Mouse (Mus musculus): ENCODE data around the gene Hs3st6. TPM values are rescaled to one million over a fixed set of nuclear protein-coding genes. Genes with fewer than 3 reads are reported as not detected.

Gene Hs3st6
- total RNA-seq, 2 experiments from 2014 or later = 0.33 TPM; not detected in 1

DNA sequence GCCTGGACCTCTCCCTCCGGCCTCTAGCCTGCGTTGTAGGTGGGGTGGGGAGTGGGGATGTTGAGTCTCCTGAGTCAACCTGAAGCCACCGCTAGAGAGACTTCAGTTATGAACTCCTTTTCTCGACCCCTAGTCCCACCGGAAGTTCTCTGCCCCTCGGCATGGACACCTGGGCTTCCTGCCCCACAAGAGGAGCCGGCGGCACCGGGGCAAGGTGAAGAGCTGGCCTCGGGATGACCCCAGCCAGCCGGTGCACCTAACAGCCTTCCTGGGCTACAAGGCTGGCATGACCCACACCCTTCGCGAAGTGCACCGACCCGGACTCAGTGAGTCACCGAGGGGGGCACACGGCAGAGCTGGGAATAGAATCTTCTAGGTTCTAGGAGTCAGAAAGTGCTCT, 24.6 kb upstream of the Hs3st6 start:
- DNase-seq = no peak

DNA sequence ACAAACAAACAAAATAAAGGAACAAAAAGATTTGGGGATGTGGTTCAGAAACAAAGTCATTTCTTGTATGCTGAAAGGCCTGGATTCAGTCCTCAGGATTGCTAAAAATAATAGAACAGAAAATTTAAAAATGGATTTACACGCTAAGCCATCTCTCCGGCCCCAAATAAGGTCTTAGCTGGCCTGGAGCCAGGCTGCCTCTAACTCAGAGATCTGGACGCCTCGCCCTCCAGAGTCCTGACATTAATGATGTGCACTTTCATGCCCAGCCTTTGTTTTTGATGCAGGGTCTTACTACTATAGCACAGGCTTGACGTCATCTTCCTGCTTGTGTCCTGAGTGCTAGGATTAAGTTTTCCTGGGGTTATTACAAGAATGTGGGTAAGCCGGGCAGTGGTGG, 23.7 kb upstream of the Hs3st6 start:
- DNase-seq = peak in 1 of 2 experiments; percentile 47

DNA sequence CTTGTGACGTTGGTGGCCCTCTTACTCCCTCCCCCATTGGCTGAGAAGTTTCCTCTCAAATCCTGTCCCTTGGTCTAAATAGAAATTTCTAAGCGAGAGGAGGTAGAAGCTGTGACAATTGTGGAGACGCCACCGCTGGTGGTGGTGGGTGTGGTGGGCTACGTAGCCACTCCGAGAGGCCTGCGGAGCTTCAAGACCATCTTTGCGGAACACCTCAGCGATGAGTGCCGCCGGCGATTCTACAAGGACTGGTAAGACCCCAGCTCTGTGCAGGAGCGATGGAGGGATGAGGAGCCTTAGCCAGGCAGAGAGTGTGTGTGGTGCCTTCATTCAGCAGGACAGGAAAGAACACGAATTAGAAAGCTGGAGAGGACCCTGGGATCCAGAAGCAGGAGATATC, 22.0 kb upstream of the Hs3st6 start:
- no peak for DNase-seq

DNA sequence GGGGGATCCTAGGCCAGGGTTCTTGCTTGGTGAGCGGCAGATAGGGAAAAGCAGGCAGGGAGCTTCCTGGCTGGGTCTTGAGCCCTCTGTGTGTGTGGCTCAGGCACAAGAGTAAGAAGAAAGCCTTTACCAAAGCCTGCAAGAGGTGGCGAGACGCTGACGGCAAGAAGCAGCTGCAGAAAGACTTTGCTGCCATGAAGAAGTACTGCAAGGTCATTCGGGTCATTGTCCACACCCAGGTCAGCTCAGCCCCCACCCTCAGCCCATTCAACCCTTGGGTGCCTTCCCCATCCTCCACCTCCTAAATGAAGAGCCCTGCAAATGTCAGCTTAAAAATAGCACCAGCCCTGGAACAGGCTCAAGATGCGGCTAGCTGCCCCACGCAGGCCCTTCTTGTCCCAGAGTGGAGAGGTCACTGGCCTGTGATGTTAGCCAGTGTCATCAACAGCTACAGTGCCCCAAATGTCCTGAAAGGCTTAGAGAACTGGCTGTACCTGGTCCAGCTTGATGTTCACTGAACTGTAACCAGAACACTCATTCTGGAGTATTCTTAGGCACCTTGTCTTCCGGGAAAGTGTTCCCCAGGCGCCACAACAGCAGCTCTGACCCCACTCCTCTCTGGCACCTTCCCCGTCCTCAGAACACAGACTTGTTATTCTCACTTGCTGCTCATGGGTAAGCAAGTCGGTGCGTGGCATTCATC, 20.4 kb upstream of the Hs3st6 start:
- peak; percentile 71 to 85 for DNase-seq

DNA sequence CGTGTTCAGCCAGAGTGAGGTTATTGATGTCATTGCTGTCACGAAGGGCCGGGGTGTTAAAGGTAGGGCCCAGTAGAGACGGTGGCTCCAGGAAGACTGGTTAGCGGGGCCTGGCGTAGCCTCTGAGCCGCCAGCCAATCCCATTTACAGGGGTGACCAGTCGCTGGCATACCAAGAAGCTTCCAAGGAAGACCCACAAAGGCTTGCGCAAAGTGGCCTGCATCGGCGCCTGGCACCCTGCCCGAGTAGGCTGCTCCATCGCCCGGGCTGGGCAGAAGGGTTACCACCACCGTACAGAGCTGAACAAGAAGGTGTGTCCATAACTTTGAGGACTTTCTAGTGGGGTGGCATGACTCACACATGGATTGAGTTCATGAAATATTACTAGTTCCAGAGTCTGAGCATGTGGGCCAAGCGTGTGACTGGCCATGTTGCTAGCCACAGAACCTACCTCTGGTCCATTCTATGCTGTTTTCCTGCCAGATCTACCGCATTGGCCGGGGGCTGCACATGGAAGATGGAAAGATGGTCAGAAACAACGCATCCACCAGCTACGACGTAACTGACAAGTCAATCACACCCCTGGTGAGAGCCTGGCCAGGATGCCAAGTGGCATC, 19.2 kb upstream of the Hs3st6 start:
- DNase-seq = no peak

DNA sequence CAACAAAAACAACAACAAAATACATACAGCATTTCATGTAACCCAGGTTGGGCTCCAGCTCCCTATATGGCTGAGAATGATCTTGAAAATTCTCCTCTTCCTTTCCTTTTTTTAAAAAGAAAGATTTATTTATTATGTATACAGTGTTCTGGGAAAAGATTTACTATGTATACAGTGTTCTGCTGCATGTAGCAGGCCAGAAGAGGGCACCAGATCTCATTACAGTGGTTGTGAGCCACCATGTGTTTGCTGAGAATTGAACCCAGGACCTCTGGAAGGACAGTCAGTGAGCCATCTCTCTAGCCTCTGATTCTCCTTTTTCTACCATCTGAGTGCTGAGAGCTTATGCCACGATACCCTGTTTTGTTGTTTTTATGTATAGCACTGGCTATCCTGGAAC, 18.3 kb upstream of the Hs3st6 start:
- no peak for DNase-seq

DNA sequence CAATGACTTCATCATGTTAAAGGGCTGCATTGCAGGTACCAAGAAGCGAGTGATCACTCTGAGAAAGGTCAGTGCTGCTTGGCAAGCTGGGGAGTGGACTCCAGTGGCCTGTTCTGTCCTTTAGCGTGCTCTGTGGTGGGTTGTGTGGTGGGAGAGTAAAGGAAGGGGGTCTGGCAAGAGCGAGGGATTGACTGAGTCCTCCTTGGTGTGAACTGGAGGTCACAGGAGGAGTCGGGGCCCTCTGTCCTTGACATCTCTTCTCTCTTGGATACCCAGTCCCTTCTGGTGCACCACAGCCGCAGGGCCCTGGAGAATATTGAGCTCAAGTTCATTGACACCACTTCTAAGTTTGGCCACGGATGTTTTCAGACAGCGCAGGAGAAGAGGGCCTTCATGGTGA, 17.3 kb upstream of the Hs3st6 start:
- no peak for DNase-seq

DNA sequence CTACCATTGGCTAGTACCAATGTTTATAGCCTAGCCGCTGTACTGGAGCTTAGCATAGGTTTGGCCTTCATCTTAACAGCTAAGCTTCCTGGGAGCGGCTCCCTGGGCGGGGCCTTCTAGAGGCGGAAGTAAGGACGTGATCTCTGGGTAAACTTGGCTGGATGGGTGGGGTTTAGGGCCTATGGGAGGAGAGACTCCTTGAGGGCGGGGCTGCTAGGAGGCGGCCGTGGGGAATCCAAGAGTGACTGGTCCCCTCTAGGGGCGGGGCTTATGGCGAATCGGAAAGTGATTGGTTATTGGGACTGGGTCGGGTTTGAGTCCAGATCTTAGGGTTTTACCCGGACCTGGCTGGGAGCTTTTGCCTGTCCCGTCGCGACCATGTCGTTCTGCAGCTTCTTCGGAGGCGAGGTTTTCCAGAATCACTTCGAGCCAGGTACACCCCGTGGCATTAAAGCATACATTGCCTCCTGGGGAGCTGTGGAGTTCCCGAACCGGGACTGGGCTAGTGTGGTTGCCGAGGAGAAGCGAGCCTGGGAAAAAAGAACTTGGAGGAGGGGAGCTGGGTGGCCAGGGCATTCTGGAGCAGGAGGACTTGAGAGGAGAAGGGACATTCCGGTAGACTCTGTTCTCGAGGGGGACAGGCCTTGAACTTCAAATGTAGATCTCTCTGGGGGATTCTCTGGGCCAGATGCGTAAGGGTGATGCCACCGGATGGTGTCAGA, 16.3 kb upstream of the Hs3st6 start, which contains the start of gene Msrb1:
Msrb1 (plus strand) TSS at position 313 of the 722 bp plus-strand sequence.
- DNase-seq = peak; percentile 98 to 99

DNA sequence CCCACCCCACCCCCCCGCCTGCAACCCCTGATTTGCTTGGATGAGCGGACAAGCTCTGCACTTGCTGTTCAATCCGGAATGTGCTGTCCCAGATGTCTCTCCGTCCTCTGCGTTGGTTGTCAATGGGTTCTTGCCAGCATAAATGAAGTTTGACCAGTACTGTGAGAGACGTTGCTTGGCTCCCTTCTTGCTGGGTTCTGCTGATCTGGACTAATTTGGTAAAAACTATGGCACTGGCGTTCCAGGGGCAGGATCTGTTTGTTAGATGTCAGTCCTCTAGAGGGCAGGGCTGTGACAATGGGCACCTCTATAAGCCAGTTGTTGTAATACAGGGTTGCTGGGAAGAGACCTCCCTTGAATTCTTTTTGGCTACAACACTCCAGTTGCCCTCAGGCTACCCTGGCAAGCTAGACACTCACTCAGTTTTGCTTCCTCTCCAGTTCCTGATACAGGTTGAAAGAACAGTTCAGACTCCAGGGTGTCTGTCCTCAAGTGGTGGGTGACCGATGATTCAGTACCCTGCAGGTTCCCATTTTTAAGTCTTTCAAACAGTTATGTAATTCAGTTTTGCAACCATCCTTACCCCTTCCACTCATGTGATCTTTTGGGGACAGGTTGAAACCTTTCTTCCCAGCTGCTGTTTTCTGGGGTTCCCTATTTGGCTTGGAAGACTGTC, 15.5 kb upstream of the Hs3st6 start:
- peak in 1 of 2 experiments; percentile 42 for DNase-seq

DNA sequence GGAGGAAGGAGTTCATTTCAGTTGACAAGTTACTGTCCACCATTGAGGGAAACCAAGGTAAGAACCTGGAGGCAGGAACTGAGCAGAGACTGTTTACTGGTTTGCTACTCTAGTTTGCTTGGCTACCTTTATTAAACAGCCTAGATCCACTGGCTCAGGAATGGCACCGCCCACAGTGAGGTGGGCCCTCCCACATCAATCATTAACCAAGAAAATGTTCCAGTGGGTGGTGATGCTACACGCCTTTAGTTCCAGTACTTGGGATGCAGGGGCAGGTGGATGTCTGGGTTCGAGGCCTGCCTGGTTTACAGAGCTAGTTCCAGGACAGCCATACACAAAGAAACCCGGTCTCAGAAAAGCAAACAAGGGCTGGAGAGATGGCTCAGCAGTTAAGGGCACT, 14.6 kb upstream of the Hs3st6 start:
- DNase-seq = no peak

DNA sequence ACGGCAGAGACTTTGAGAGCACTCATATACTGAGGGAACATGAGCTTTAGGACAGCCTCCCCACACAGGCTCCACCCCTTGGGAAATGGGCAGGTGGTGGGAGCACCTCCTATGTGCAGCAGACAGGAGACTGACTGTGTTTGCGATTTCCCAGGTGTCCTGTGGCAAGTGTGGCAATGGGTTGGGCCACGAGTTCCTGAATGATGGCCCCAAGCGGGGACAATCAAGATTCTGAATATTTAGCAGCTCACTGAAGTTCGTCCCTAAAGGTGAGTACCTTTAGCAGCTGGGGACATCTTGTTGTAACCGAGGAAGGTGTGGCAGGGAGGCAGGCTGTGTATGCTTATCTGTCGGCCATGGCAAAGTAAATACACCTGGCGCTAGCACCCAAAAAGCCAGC, 12.9 kb upstream of the Hs3st6 start:
- DNase-seq = no peak

DNA sequence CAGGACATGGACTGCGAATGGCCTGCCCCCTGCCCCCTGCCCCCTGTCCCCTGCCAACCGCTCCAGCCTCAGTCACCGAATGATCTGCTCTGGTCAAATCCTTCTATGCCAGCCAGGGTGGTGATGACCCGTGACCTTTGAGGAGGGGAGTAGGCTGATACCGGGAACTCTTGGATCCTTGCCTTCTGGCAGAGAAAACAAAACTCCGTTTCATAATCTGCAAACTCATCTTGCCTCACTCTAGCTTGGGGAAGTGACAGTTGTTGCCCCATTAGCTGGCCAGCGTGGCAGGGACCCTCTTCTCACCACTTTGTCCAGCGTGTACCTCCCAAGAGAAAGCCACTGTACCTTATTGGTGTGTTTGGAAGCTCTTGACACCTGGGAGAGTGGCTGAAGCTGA, 10.5 kb upstream of the Hs3st6 start:
- no peak for DNase-seq

DNA sequence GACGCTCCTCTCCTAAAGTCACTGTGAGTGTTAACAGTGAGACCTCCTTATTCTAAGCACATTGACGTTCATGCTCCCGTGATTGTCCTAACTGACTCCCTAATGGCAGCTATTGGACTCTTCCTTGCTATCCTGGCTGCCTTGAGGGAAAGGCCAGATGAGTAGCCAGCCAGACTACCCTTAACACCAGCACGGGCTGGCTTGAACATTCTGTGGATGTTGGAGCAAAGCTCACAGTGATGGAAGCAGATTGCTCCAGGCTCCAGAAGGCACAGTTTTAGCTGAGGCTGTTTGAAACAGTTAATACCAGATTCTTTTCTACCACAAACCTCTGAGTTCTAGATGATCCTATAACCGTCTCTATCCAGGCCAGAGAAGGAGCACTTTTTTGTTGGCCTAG, 8.9 kb upstream of the Hs3st6 start:
- no peak for DNase-seq

DNA sequence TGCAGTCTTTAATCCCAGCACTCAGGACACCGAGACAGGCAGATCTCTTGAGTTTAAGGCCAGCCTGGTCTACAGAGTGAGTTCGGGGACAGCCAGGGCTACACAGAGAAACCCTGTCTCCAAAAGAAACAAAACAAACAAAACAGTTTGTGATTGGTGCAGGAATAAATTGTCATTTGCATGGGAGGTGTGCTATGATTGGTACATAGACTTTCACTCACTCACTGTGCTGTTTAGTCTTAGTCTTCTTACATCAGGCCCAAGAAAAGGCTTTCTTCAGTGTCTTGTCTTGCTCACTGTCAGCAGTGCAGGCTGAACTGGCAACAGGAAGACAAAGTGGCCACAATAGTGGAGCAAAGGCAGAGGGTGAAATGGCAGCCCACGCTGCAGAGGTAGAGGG, 8.4 kb upstream of the Hs3st6 start:
- no peak for DNase-seq

DNA sequence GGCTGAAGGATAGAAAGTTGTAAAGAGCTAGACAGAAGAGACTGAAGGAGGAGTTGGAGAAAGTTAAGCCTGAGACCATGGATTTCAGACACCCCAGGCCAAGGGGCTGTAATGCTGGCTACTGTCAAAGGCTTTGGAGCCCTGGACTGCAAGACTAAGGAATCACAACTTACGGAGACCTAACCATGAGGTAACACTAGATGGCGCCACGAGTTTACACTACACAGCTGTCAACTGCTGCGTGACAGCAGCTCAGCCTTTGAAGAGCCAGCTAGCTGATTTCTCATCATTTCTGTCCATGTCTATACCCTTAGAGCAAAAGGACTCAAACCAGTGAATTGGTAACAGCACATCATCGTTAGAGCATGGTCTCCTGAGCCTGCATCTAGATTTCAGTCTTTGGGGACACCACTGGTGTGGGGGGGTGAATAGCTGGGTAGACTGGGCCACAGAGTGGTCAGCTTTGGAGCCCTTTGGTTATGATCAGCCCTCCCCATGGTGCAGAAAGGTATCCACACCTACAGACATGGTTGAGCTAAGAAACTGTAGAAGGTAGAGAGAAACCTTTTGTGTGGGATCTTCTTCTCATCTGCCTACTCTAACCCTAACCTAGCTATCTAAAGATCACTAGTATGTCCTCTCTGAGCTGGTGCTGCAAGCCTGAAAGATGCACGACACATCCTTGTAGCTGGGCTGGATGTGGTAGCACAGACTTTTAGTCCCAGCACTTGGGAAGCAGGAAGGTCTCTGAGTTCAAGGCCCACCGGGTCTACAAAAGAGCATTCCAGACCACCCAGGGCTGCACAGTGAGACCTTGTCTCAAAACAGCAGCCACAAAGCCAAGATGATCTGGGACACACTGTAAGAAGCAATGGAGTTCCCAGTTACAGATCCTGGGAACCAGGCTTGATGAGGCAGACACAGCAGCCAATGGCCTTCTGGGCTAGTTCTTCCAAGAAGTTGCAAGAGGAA, 7.0 kb upstream of the Hs3st6 start:
- DNase-seq = peak; percentile 78 to 91

DNA sequence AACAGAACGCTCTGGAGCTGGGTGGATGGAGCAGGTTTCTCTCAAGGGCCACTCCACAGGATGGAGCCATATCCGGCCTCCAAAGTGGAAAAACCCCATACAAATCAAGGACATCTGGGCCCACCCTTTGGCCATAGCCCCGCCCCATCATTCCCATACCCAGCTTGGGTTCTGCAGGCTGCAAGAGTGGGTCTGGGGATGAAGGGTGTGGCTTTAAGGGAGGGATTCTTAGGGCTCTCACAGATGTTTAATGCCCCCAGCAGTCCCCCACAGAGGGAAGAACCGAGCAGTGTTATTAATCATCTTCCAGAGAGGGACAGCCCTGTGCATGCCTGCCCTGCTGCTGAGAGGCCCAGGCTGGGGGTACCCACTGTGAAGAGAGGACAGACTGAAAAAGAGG, 5.8 kb upstream of the Hs3st6 start:
- DNase-seq = no peak

DNA sequence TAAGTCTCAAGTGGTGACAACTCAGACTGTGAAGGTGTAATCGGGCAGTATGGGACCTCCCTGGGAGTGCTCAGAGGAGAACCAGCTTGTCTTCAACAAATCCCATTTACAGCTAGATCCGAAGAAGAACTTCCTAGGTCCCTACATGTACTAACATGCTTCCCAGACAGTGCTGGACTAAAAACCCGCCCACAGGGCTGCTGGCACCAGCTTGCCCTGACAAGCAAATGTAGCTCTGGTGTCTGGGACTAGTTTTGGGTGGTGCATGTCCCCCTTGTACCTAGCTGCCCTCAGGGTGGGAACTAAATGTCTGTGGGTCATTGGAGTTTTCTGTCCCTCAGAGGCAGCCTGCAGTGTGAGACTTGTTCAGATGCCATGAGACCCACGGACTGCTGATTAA, 1.3 kb upstream of the Hs3st6 start:
- no peak for DNase-seq

DNA sequence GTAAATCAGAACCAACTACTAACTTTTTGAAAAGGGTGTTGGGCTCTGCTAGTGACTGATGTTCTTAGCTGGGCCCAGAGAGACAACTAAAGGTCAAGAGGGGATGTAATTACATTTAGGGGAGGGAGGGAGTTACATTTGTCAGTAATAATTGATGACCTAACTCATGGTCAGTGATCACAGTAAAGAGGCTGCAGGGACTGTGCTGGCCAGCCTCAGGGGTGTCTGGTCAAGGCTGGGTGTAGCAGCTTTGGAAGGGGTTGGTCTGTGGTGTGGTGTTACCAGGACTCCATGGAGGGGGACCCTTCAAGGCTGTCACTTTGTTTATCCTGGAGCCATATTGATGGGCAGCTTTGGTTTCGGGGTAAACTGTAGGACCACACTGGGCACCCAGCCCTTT, 4.6 kb downstream of the Hs3st6 start:
- no peak for DNase-seq

DNA sequence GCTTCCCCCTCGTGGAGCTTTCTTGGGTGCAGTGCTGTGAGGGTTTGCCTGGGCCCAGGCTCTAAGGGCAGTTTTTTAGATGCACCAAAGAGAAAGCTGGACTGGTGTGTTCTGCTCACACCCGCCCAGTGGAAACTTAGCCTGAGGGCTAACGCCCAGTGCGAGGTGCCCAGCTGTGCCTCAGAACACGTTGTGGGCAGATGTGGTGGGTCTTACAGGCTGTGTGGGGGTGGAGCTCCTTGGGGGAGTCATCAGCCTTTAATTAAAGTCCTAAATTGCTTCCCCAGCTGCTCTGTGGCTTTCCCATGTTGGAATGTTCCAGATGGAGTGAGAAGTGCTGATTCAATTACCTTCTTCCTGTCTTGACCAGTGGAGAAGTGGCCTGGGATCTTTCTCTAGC, 8.3 kb downstream of the Hs3st6 start:
- DNase-seq = no peak

DNA sequence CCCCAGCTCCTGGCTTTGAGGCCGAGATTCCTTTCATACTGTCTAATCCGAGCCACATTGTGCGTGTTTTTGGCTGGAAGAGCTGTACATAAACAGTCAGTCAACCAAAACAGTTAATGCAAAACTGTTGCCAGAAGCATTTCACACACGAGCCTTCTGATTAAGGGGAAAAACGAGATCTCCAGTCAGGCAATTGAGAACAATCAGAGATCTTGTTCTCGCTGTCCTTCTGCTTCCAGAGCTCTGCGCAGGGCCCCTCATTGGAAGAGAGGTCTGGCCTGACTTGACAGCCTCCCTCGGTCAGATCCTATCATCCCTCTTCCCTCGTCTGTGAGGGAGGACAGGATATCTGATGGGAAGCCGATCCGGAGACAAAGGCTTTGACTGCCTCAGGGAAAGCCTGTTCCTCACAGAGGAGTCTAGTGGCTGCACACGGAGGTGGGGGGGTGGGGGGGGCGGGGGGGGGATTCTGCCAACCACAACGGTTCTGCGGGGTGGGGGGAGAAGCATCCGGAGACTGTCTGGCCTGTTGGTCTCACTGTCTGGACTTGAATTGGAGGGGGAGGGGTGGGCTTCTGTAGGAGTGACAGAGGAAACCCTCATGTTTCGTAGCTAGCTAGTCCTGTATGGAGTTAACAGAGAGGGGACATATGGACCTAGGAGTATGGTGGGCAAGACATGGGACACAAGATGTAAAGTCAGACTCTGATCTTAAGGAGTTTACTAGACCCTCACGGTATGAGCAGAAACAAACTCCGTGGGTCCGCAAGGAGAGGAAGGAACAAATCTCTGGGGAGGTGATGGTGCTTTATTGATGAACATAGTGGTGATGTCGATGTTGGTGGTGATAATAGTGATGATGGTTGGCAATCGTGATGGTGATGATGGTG, 12.5 kb downstream of the Hs3st6 start:
- no peak for DNase-seq

Data from heart, adult 18-20 months (tissue).